Mouse (Mus musculus) activated CD4-positive, CD25-positive, alpha-beta regulatory T cell, adult 4 months (primary cell): ENCODE data around the gene Zfp750. TPM values are rescaled to one million over a fixed set of nuclear protein-coding genes. Genes with fewer than 3 reads are reported as not detected.

ENCODE experiments used
- ATAC-seq: one replicate; pipeline ENCODE4 v1.8.0; 2017
- polyA plus RNA-seq, 2 experiments: library from polyadenylated mRNA; unstranded; fragments of 100-300 nt; shearing (Covaris generic); gene quantifications; one replicate each; pipeline ENCODE4 v1.2.1; 2017

Zfp750 gene
- under 1 TPM; 0.70 to 0.97 TPM for polyA plus RNA-seq

- no peak for ATAC-seq
These were observed at the start of gene Zfp750 for GRCm38 (mm10) chr11:121519131-121519530. Zfp750 (minus strand) TSS chr11:121519333.

- no peak for ATAC-seq
These were observed 45.1 kb upstream of the Zfp750 start for GRCm38 (mm10) chr11:121564265-121564664.

- ATAC-seq, result no peak
These were observed 44.2 kb upstream of the Zfp750 start for GRCm38 (mm10) chr11:121563312-121563711.

DNA sequence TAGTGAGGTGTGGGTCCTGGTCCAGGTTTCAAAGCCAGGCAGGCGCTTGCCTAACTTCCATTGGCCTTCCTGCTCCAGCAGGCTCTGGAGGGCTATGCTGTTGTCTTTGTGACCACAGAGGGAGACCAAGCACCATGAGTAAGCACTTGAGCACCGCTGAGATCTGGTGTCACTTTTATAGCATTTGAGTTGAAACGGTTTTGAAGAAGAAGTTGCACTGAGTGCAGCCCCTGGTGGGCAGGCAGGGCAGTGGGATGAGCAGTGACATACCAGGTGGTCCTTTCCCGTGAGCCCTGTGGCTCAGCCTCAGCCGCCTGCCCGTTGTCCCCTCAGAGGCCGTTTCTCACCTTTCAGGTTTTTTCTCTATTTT lies 41.1 kb upstream of the Zfp750 start:
- ATAC-seq, result peak; percentile 20

GRCm38 (mm10) chr11:121559527-121560293 lies 40.6 kb upstream of the Zfp750 start:
- ATAC-seq, result peak; percentile 95

DNA sequence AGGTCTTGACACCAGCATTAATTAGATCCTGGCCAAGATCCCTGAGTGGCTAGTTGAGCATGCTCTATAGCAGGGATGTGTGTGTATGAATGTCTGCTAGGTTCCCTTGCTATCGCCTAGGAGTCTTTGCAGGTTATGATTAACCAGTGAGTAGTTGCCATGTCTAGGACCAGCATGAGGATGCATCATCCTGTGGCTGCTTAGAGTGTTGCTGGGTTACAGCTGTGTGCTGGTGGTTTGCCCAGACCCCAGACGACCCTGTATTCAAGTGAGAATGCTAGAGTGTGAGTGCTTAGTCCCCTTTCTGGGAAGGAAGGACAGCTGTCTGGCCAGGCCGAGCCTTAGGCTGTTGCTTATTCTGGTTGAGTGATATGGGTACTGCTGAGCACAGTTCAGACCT lies 39.4 kb upstream of the Zfp750 start:
- ATAC-seq, result no peak

- ATAC-seq, result no peak
These were observed 38.8 kb upstream of the Zfp750 start for GRCm38 (mm10) chr11:121557946-121558345.

DNA sequence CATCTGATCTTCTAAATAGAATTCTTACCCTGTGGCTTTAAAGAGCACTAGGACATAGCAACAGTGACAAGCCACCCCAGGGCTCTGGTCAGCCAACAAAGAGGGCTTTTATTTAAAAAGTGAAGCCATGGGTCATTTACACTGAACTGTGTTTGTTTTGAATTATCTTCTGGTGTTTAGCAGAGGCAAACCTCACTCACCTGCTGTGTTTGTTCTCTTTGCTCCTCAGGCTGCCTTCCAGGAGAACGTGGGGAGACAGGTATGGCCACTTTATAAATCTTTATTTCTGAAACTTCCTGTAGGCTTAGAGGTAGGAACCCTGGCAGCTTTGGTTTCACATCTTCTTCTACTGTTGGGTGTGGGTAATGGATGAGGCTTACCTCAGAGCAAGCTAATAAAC lies 37.6 kb upstream of the Zfp750 start:
- ATAC-seq, result no peak

DNA sequence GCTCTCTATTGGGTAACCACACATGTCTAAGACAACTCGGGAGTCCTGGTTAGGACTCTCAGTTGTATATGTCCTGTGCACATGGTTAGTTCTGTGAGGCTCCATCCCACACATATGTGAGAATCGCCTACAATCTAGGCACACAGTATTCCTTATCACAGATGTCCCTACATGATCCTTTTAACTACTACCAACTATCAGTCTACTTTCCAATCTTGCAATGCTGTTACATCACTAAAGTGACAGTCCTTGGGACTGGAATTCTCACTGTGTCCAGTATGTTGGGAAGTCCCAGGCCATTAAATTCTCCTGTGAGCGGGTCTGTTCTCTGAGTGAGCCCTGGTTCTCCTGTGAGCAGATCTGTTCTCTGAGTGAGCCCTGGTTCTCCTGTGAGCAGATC lies 34.3 kb upstream of the Zfp750 start:
- ATAC-seq, result no peak

DNA sequence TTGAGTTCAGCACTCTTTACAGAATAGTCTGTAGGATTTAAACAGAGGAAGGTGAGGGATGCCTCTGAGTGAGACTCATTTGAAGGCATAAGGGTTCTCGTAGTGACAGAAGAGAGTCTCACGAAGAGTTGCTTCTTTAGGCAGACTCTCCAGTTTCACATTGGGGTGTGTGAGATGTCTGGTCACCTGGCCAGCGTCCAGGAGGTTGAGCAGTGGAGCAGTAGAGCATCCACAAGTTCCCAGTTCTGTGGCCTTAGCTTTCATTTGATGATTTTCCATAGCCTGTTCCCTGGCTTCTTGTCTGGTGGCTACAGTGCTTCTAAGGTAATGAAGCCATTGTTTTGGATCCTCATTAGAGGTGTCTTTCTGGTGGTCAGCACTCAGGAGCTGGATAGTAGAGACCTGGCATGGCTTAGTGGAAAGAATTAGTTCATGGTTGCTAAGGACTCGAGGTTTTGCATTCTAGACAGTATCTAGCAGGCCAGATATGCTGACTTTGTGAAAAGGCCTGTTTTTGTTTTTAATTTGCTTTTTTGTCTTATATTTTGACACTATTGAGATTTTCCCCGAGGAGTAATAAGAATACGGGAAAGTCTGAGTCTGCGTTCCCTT lies 33.8 kb upstream of the Zfp750 start:
- no peak for ATAC-seq

DNA sequence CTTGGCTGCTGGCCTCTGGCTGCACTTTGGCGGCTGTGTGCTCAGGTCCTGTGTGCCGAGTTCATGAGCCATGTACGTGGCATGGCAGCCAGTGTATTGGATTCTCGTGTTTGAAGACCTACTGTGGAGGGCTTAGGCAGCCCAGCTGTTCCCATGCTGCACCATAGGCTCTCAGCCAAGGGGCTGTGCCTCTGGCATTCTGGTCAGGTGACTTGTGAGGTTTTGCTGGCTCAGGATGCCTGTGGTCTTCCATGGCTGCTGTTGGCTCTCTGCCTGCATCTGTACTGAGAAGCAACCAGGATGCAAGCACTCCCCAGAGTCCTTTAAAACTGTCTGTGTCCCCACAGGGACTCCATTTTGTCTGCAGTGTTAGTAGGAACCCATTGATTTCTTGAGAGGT lies 33.0 kb upstream of the Zfp750 start:
- peak; percentile 12 for ATAC-seq

DNA sequence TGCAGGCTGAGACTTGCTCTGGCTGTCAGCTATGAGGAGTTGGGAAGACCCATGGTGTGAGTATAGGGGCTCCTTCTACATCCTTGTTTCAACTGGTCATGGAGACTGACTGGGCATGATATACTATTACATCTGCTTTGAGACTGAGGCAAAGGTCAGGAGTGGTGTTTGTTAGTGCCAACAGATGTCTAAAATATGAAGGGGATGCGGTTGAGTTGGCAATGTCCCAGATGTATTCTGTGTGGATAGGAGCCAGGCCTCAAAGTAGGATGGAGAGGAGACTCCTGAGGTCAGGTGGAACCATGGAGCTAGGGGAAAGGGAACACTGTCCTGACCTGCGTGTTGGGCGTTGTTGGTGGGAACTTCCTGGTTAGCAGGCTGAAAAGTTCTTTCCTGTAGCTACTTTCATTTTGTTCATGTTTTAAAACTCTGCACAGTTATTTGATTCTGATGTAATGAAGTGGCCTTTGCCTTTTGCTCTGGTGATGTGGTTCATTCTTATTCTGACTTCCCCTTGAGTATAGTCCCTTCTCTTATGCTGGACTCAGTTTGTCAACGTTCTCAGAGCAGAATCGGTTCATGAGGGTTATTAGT lies 32.2 kb upstream of the Zfp750 start:
- ATAC-seq, result peak; percentile 7

GRCm38 (mm10) chr11:121549843-121550647 lies 30.9 kb upstream of the Zfp750 start:
- ATAC-seq, result no peak

GRCm38 (mm10) chr11:121548996-121549842 lies 30.1 kb upstream of the Zfp750 start:
- ATAC-seq, result no peak

DNA sequence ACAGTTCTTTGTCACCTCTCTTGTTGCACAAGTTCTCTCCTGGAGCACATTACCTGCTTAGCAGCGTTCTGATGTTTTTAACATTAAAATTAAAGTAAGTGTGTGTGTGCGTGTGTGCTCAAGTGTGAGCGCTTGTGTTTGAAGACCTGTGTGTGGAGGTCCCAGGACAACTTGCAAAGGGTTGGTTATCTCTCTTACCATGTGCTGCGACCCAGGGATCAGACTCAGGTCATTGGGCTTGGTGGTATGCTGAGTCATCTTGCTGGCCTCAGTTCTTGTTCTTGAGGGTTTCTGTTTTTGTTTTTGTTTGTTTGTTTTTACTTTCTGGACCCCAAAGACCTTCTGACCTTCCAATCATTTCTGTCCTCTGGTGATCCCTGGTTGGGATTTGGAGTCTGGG lies 28.8 kb upstream of the Zfp750 start:
- ATAC-seq, result no peak

- no peak for ATAC-seq
These were observed 28.1 kb upstream of the Zfp750 start for GRCm38 (mm10) chr11:121547234-121547633.

- ATAC-seq, result no peak
These were observed 26.4 kb upstream of the Zfp750 start for GRCm38 (mm10) chr11:121545398-121546034.

- ATAC-seq, result no peak
These were observed 25.7 kb upstream of the Zfp750 start for GRCm38 (mm10) chr11:121544755-121545397.

GRCm38 (mm10) chr11:121543922-121544321 lies 24.8 kb upstream of the Zfp750 start:
- ATAC-seq, result no peak

- ATAC-seq, result no peak
These were observed 24.2 kb upstream of the Zfp750 start for GRCm38 (mm10) chr11:121543287-121543856.

GRCm38 (mm10) chr11:121542471-121542870 lies 23.3 kb upstream of the Zfp750 start:
- ATAC-seq, result no peak
